Mouse (Mus musculus): ENCODE results near the gene Inpp4b. TPM values are rescaled to one million over a fixed set of nuclear protein-coding genes. Genes with fewer than 3 reads are reported as not detected.

The Inpp4b gene
- total and polyA plus RNA-seq, 3 experiments = 0.59 to 36.8 (median 35.6) TPM

- no peaks in the 10 kb centered on the region for H3K4me1 ChIP-seq (ENCODE audit: insufficient read depth, low read depth, low read length)
- no peaks in the 10 kb centered on the region for H3K9me3 ChIP-seq (replicated peaks)
- peaks cover 12% of the 10 kb centered on the region for H3K36me3 ChIP-seq (replicated peaks)
- ATAC-seq (ENCODE audit: extremely low read depth, insufficient number of reproducible peaks, low FRiP score, poor library complexity, severe bottlenecking) = no peak
- no peak for TF ChIP-seq GATA1 (IDR thresholded peaks at IDR 0.05; ENCODE audit: borderline replicate concordance, low read length)
- TF ChIP-seq GATA2 (IDR thresholded peaks at IDR 0.05; ENCODE audit: borderline replicate concordance, low read depth, low read length) = no peak
- no peak overlapping the region for H3K4me3 ChIP-seq (ENCODE audit: low read depth, low read length)
- DNase-seq (ENCODE audit: low spot score) = no peak
- H3K27me3 ChIP-seq (ENCODE audit: insufficient read depth, low read length) = no peaks in the 10 kb centered on the region
Observed at GRCm38 (mm10) chr8:81865664-81866063, 523.3 kb downstream of the Inpp4b start.

- DNase-seq (ENCODE audit: low spot score) (no peak), ATAC-seq (ENCODE audit: extremely low read depth, insufficient number of reproducible peaks, low FRiP score, poor library complexity, severe bottlenecking) (no peak)
- Histone ChIP-seq H3K36me3 (replicated peaks) (peaks cover 3% of the 10 kb centered on the region), H3K9me3 (replicated peaks) (no peaks in the 10 kb centered on the region), H3K27me3 (ENCODE audit: insufficient read depth, low read length) (no peaks in the 10 kb centered on the region), H3K4me1 (ENCODE audit: insufficient read depth, low read depth, low read length) (no peaks in the 10 kb centered on the region), H3K4me3 (ENCODE audit: low read depth, low read length) (no peak overlapping the region)
- TF ChIP-seq CTCF (IDR thresholded peaks at IDR 0.05; ENCODE audit: low read depth, low read length) (no peak), TAL1 (conservative IDR thresholded peaks at IDR 0.05; ENCODE audit: low read depth, low read length) (no peak), POLR2AphosphoS5 (IDR thresholded peaks at IDR 0.05; ENCODE audit: insufficient replicate concordance, low read depth, low read length) (no peak), GATA2 (IDR thresholded peaks at IDR 0.05; ENCODE audit: borderline replicate concordance, low read depth, low read length) (no peak), GATA1 (IDR thresholded peaks at IDR 0.05; ENCODE audit: borderline replicate concordance, low read length) (no peak)
Observed at GRCm38 (mm10) chr8:81867020-81867419, 524.7 kb downstream of the Inpp4b start.

- DNase-seq (ENCODE audit: low spot score) (no peak), ATAC-seq (ENCODE audit: extremely low read depth, insufficient number of reproducible peaks, low FRiP score, poor library complexity, severe bottlenecking) (no peak)
- Histone ChIP-seq H3K4me1 (ENCODE audit: insufficient read depth, low read depth, low read length) (no peaks in the 10 kb centered on the region), H3K36me3 (replicated peaks) (peaks cover 3% of the 10 kb centered on the region), H3K9me3 (replicated peaks) (no peaks in the 10 kb centered on the region), H3K27me3 (ENCODE audit: insufficient read depth, low read length) (no peaks in the 10 kb centered on the region), H3K4me3 (ENCODE audit: low read depth, low read length) (no peak overlapping the region)
- TF ChIP-seq POLR2AphosphoS5 (IDR thresholded peaks at IDR 0.05; ENCODE audit: insufficient replicate concordance, low read depth, low read length) (no peak), CTCF (IDR thresholded peaks at IDR 0.05; ENCODE audit: low read depth, low read length) (no peak), GATA1 (IDR thresholded peaks at IDR 0.05; ENCODE audit: borderline replicate concordance, low read length) (no peak), TAL1 (conservative IDR thresholded peaks at IDR 0.05; ENCODE audit: low read depth, low read length) (no peak), GATA2 (IDR thresholded peaks at IDR 0.05; ENCODE audit: borderline replicate concordance, low read depth, low read length) (no peak)
Observed at GRCm38 (mm10) chr8:81870466-81870865, 528.1 kb downstream of the Inpp4b start.

- H3K27me3 ChIP-seq (ENCODE audit: insufficient read depth, low read length) = no peaks in the 10 kb centered on the region
- no peak for DNase-seq (ENCODE audit: low spot score)
- TF ChIP-seq TAL1 (conservative IDR thresholded peaks at IDR 0.05; ENCODE audit: low read depth, low read length) (no peak), GATA1 (IDR thresholded peaks at IDR 0.05; ENCODE audit: borderline replicate concordance, low read length) (no peak), POLR2AphosphoS5 (IDR thresholded peaks at IDR 0.05; ENCODE audit: insufficient replicate concordance, low read depth, low read length) (no peak), CTCF (IDR thresholded peaks at IDR 0.05; ENCODE audit: low read depth, low read length) (no peak), GATA2 (IDR thresholded peaks at IDR 0.05; ENCODE audit: borderline replicate concordance, low read depth, low read length) (no peak)
- peaks cover 14% of the 10 kb centered on the region for H3K36me3 ChIP-seq (replicated peaks)
- H3K9me3 ChIP-seq (replicated peaks) = no peaks in the 10 kb centered on the region
- ATAC-seq (ENCODE audit: extremely low read depth, insufficient number of reproducible peaks, low FRiP score, poor library complexity, severe bottlenecking) = no peak
- no peaks in the 10 kb centered on the region for H3K4me1 ChIP-seq (ENCODE audit: insufficient read depth, low read depth, low read length)
- H3K4me3 ChIP-seq (ENCODE audit: low read depth, low read length) = no peak overlapping the region
Observed at GRCm38 (mm10) chr8:81880071-81880470, 537.7 kb downstream of the Inpp4b start.

- DNase-seq (ENCODE audit: low spot score) (no peak), ATAC-seq (ENCODE audit: extremely low read depth, insufficient number of reproducible peaks, low FRiP score, poor library complexity, severe bottlenecking) (no peak)
- no peak overlapping the region for H3K4me3 ChIP-seq (ENCODE audit: low read depth, low read length)
- H3K36me3 ChIP-seq (replicated peaks) = peaks cover 15% of the 10 kb centered on the region
- no peaks in the 10 kb centered on the region for H3K4me1 ChIP-seq (ENCODE audit: insufficient read depth, low read depth, low read length)
- no peaks in the 10 kb centered on the region for H3K9me3 ChIP-seq (replicated peaks)
- TF ChIP-seq TAL1 (conservative IDR thresholded peaks at IDR 0.05; ENCODE audit: low read depth, low read length) = no peak
- no peak for TF ChIP-seq GATA2 (IDR thresholded peaks at IDR 0.05; ENCODE audit: borderline replicate concordance, low read depth, low read length)
- no peak for TF ChIP-seq GATA1 (IDR thresholded peaks at IDR 0.05; ENCODE audit: borderline replicate concordance, low read length)
- TF ChIP-seq POLR2AphosphoS5 (IDR thresholded peaks at IDR 0.05; ENCODE audit: insufficient replicate concordance, low read depth, low read length) = no peak
- no peak for TF ChIP-seq CTCF (IDR thresholded peaks at IDR 0.05; ENCODE audit: low read depth, low read length)
- H3K27me3 ChIP-seq (ENCODE audit: insufficient read depth, low read length) = no peaks in the 10 kb centered on the region
Observed at GRCm38 (mm10) chr8:81884195-81884594, 541.8 kb downstream of the Inpp4b start.

GRCm38 (mm10) chr8:81888843-81889242 is 546.5 kb downstream of the Inpp4b start:
- no peak for TF ChIP-seq CTCF (IDR thresholded peaks at IDR 0.05; ENCODE audit: low read depth, low read length)
- TF ChIP-seq POLR2AphosphoS5 (IDR thresholded peaks at IDR 0.05; ENCODE audit: insufficient replicate concordance, low read depth, low read length) = no peak
- no peak for TF ChIP-seq TAL1 (conservative IDR thresholded peaks at IDR 0.05; ENCODE audit: low read depth, low read length)
- TF ChIP-seq GATA1 (IDR thresholded peaks at IDR 0.05; ENCODE audit: borderline replicate concordance, low read length) = no peak
- TF ChIP-seq GATA2 (IDR thresholded peaks at IDR 0.05; ENCODE audit: borderline replicate concordance, low read depth, low read length) = no peak
- Histone ChIP-seq H3K4me3 (ENCODE audit: low read depth, low read length) (no peak overlapping the region), H3K9me3 (replicated peaks) (no peaks in the 10 kb centered on the region), H3K36me3 (replicated peaks) (peaks cover 24% of the 10 kb centered on the region), H3K4me1 (ENCODE audit: insufficient read depth, low read depth, low read length) (no peaks in the 10 kb centered on the region), H3K27me3 (ENCODE audit: insufficient read depth, low read length) (no peaks in the 10 kb centered on the region)
- ATAC-seq (ENCODE audit: extremely low read depth, insufficient number of reproducible peaks, low FRiP score, poor library complexity, severe bottlenecking) (no peak), DNase-seq (ENCODE audit: low spot score) (no peak)

GRCm38 (mm10) chr8:81893292-81893691 is 550.9 kb downstream of the Inpp4b start:
- H3K27me3 ChIP-seq (ENCODE audit: insufficient read depth, low read length) = no peaks in the 10 kb centered on the region
- ATAC-seq (ENCODE audit: extremely low read depth, insufficient number of reproducible peaks, low FRiP score, poor library complexity, severe bottlenecking) (no peak), DNase-seq (ENCODE audit: low spot score) (no peak)
- H3K4me1 ChIP-seq (ENCODE audit: insufficient read depth, low read depth, low read length) = no peaks in the 10 kb centered on the region
- no peaks in the 10 kb centered on the region for H3K9me3 ChIP-seq (replicated peaks)
- peaks cover 22% of the 10 kb centered on the region for H3K36me3 ChIP-seq (replicated peaks)
- H3K4me3 ChIP-seq (ENCODE audit: low read depth, low read length) = no peak overlapping the region
- TF ChIP-seq POLR2AphosphoS5 (IDR thresholded peaks at IDR 0.05; ENCODE audit: insufficient replicate concordance, low read depth, low read length) (no peak), GATA2 (IDR thresholded peaks at IDR 0.05; ENCODE audit: borderline replicate concordance, low read depth, low read length) (no peak), TAL1 (conservative IDR thresholded peaks at IDR 0.05; ENCODE audit: low read depth, low read length) (no peak), CTCF (IDR thresholded peaks at IDR 0.05; ENCODE audit: low read depth, low read length) (no peak), GATA1 (IDR thresholded peaks at IDR 0.05; ENCODE audit: borderline replicate concordance, low read length) (no peak)

Measured in G1E (cell line).